Mouse (Mus musculus): ENCODE data around the gene C1rl. TPM values are rescaled to one million over a fixed set of nuclear protein-coding genes. Genes with fewer than 3 reads are reported as not detected.
"Not testable (repeated sequence)": the region's sequence is repeated elsewhere in the genome, so short reads cannot be mapped to it uniquely, and the experiment has no call there.

C1rl gene
- polyA plus RNA-seq, 1 experiment from 2014 or later = 0.22 TPM

GRCm38 (mm10) chr6:124476216-124476615 lies 16.7 kb upstream of the C1rl start:
- H3K9ac ChIP-seq = no peak overlapping the region
- H3K9me3 ChIP-seq = no peaks in the 10 kb centered on the region
- no peak overlapping the region for H3K4me3 ChIP-seq
- H3K27me3 ChIP-seq = no peaks in the 10 kb centered on the region
- WGBS = 77% methylated on average over 7 of the region's 7 CpGs
- ATAC-seq (ENCODE audit: low read depth) = no peak
- H3K4me1 ChIP-seq (replicated peaks) = no peaks in the 10 kb centered on the region
- no peaks in the 10 kb centered on the region for H3K36me3 ChIP-seq
- H3K4me2 ChIP-seq = no peak overlapping the region
- H3K27ac ChIP-seq (replicated peaks) = no peak overlapping the region

GRCm38 (mm10) chr6:124476796-124477195 lies 16.1 kb upstream of the C1rl start:
- 86% methylated on average over 11 of the region's 11 CpGs for whole genome bisulfite sequencing

GRCm38 (mm10) chr6:124477221-124477655 lies 15.7 kb upstream of the C1rl start:
- Histone ChIP-seq H3K9me3 (no peaks in the 10 kb centered on the region), H3K27me3 (no peaks in the 10 kb centered on the region), H3K9ac (no peak overlapping the region), H3K36me3 (no peaks in the 10 kb centered on the region), H3K4me2 (no peak overlapping the region), H3K27ac (replicated peaks) (no peak overlapping the region), H3K4me1 (replicated peaks) (no peaks in the 10 kb centered on the region), H3K4me3 (no peak overlapping the region)
- no peak for ATAC-seq (ENCODE audit: low read depth)
- 73% methylated on average over 5 of the region's 5 CpGs for WGBS

More at GRCm38 (mm10) chr6:124476796-124477195, 16.1 kb upstream of the C1rl start:
- no peak for ATAC-seq (ENCODE audit: low read depth)
- Histone ChIP-seq H3K9ac (no peak overlapping the region), H3K4me1 (replicated peaks) (no peaks in the 10 kb centered on the region), H3K27me3 (no peaks in the 10 kb centered on the region), H3K4me2 (no peak overlapping the region), H3K36me3 (no peaks in the 10 kb centered on the region), H3K27ac (replicated peaks) (no peak overlapping the region), H3K9me3 (no peaks in the 10 kb centered on the region), H3K4me3 (no peak overlapping the region)

GRCm38 (mm10) chr6:124477922-124478651 lies 14.8 kb upstream of the C1rl start:
- no peak overlapping the region for H3K4me3 ChIP-seq
- H3K36me3 ChIP-seq = no peaks in the 10 kb centered on the region
- H3K4me2 ChIP-seq = no peak overlapping the region
- no peak overlapping the region for H3K9ac ChIP-seq
- 78% methylated on average over 17 of the region's 17 CpGs for WGBS
- no peak for ATAC-seq (ENCODE audit: low read depth)
- H3K27ac ChIP-seq (replicated peaks) = no peak overlapping the region
- no peaks in the 10 kb centered on the region for H3K9me3 ChIP-seq
- H3K4me1 ChIP-seq (replicated peaks) = no peaks in the 10 kb centered on the region
- H3K27me3 ChIP-seq = no peaks in the 10 kb centered on the region

- Histone ChIP-seq H3K36me3 (no peaks in the 10 kb centered on the region), H3K27me3 (no peaks in the 10 kb centered on the region), H3K27ac (replicated peaks) (no peak overlapping the region), H3K9me3 (no peaks in the 10 kb centered on the region), H3K9ac (no peak overlapping the region), H3K4me3 (no peak overlapping the region), H3K4me1 (replicated peaks) (no peaks in the 10 kb centered on the region), H3K4me2 (no peak overlapping the region)
- WGBS = 88% methylated on average over 3 of the region's 3 CpGs
- ATAC-seq (ENCODE audit: low read depth) = no peak
Observed at GRCm38 (mm10) chr6:124478874-124479572, 13.9 kb upstream of the C1rl start.

- Histone ChIP-seq H3K4me2 (no peak overlapping the region), H3K27ac (replicated peaks) (no peak overlapping the region), H3K9me3 (no peaks in the 10 kb centered on the region), H3K9ac (no peak overlapping the region), H3K36me3 (no peaks in the 10 kb centered on the region), H3K4me1 (replicated peaks) (no peaks in the 10 kb centered on the region), H3K27me3 (no peaks in the 10 kb centered on the region), H3K4me3 (no peak overlapping the region)
- WGBS = 85% methylated on average over 3 of the region's 3 CpGs
- ATAC-seq (ENCODE audit: low read depth) = no peak
Observed at GRCm38 (mm10) chr6:124479573-124479930, 13.4 kb upstream of the C1rl start.

GRCm38 (mm10) chr6:124480295-124480694 lies 12.6 kb upstream of the C1rl start:
- no peak overlapping the region for H3K4me2 ChIP-seq
- ATAC-seq (ENCODE audit: low read depth) = no peak
- no peak overlapping the region for H3K4me3 ChIP-seq
- H3K9ac ChIP-seq = no peak overlapping the region
- WGBS = 57% methylated on average over 4 of the region's 4 CpGs
- H3K9me3 ChIP-seq = no peaks in the 10 kb centered on the region
- peaks cover 3% of the 10 kb centered on the region; the same call in 1 of the 2 replicates for H3K4me1 ChIP-seq (replicated peaks)
- no peaks in the 10 kb centered on the region for H3K36me3 ChIP-seq
- H3K27me3 ChIP-seq = no peaks in the 10 kb centered on the region
- no peak overlapping the region for H3K27ac ChIP-seq (replicated peaks)

- Histone ChIP-seq H3K9me3 (no peaks in the 10 kb centered on the region), H3K9ac (no peak overlapping the region), H3K27me3 (no peaks in the 10 kb centered on the region), H3K27ac (replicated peaks) (no peak overlapping the region), H3K4me2 (no peak overlapping the region), H3K4me3 (no peak overlapping the region), H3K36me3 (no peaks in the 10 kb centered on the region), H3K4me1 (replicated peaks) (peaks cover 8% of the 10 kb centered on the region; the same call in 1 of the 2 replicates)
- ATAC-seq (ENCODE audit: low read depth) = no peak
- 25% methylated on average over 6 of the region's 6 CpGs for WGBS
Observed at GRCm38 (mm10) chr6:124481571-124481970, 11.3 kb upstream of the C1rl start.

GRCm38 (mm10) chr6:124483831-124484230 lies 9.1 kb upstream of the C1rl start:
- not testable (repeated sequence) for H3K4me2 ChIP-seq; H3K4me1 ChIP-seq (replicated peaks); H3K9me3 ChIP-seq; H3K27me3 ChIP-seq; H3K36me3 ChIP-seq; H3K27ac ChIP-seq (replicated peaks); H3K4me3 ChIP-seq; ATAC-seq (ENCODE audit: low read depth); H3K9ac ChIP-seq
- 80% methylated on average over 3 of the region's 3 CpGs for WGBS

- Histone ChIP-seq H3K4me1 (replicated peaks) (peaks cover 8% of the 10 kb centered on the region; the same call in 1 of the 2 replicates), H3K27me3 (no peaks in the 10 kb centered on the region), H3K9ac (no peak overlapping the region), H3K4me2 (peak overlapping the region; percentile 52), H3K9me3 (no peaks in the 10 kb centered on the region), H3K36me3 (no peaks in the 10 kb centered on the region), H3K27ac (replicated peaks) (0 out of 2 replicates have a peak overlapping the region, but pooled peaks have one; percentile 29), H3K4me3 (0 out of 2 replicates have a peak overlapping the region, but pooled peaks have one; percentile 30)
- 85% methylated on average over 7 of the region's 7 CpGs for WGBS
- ATAC-seq (ENCODE audit: low read depth) = no peak
Observed at GRCm38 (mm10) chr6:124484851-124485250, 8.1 kb upstream of the C1rl start.

GRCm38 (mm10) chr6:124485414-124486144 lies 7.3 kb upstream of the C1rl start:
- Histone ChIP-seq H3K36me3 (no peaks in the 10 kb centered on the region), H3K9me3 (no peaks in the 10 kb centered on the region), H3K4me2 (peak overlapping the region; percentile 52), H3K27me3 (no peaks in the 10 kb centered on the region), H3K4me3 (peak overlapping the region; percentile 30), H3K9ac (peak overlapping the region; percentile 52), H3K4me1 (replicated peaks) (peaks cover 8% of the 10 kb centered on the region; the same call in 1 of the 2 replicates), H3K27ac (replicated peaks) (0 out of 2 replicates have a peak overlapping the region, but pooled peaks have one; percentile 29)
- ATAC-seq (ENCODE audit: low read depth) = peak; percentile 91
- WGBS = 29% methylated on average over 21 of the region's 21 CpGs

- H3K4me3 ChIP-seq = no peak overlapping the region
- no peak for ATAC-seq (ENCODE audit: low read depth)
- no peaks in the 10 kb centered on the region for H3K36me3 ChIP-seq
- no peak overlapping the region for H3K27ac ChIP-seq (replicated peaks)
- no peak overlapping the region for H3K9ac ChIP-seq
- H3K4me2 ChIP-seq = no peak overlapping the region
- peaks cover 8% of the 10 kb centered on the region; the same call in 1 of the 2 replicates for H3K4me1 ChIP-seq (replicated peaks)
- H3K27me3 ChIP-seq = no peaks in the 10 kb centered on the region
- H3K9me3 ChIP-seq = no peaks in the 10 kb centered on the region
- WGBS = 63% methylated on average over 2 of the region's 2 CpGs
Observed at GRCm38 (mm10) chr6:124487509-124487908, 5.4 kb upstream of the C1rl start.

All from neural tube, embryonic 13.5 days (tissue).